Mouse (Mus musculus): ENCODE data around the gene Rapgef5. TPM values are rescaled to one million over a fixed set of nuclear protein-coding genes. Genes with fewer than 3 reads are reported as not detected.

Rapgef5 gene
- total RNA-seq, 1 experiment: 9.9 TPM

GRCm38 (mm10) chr12:117628321-117629093, 112.2 kb downstream of the Rapgef5 start:
- Histone ChIP-seq H3K9ac (ENCODE audit: insufficient read depth, low read depth, low read length, poor library complexity, severe bottlenecking) (no peak overlapping the region), H3K27ac (ENCODE audit: insufficient read depth, low read depth, low read length, poor library complexity, severe bottlenecking) (no peak overlapping the region), H3K9me3 (ENCODE audit: control insufficient read depth, insufficient read depth, low read depth, low read length) (no peaks in the 10 kb centered on the region), H3K36me3 (ENCODE audit: control insufficient read depth, insufficient read depth, low read length, poor library complexity, severe bottlenecking) (no peaks in the 10 kb centered on the region), H3K4me3 (ENCODE audit: insufficient read depth in 1 of 2, low read depth in 1 of 2, low read length in 2 of 2, poor library complexity in 1 of 2, severe bottlenecking in 1 of 2) (no peak overlapping the region), H3K4me1 (ENCODE audit: control insufficient read depth in 2 of 2, insufficient read depth in 2 of 2, low read length in 2 of 2, poor library complexity in 1 of 2) (no peaks in the 10 kb centered on the region; a peak in 1 of 4 replicates)
- in situ Hi-C loops (cut with MboI; ENCODE audit: low sequenced_read_pairs in 2 of 2, unreplicated experiment in 2 of 2): no loop called here
- TF ChIP-seq MAFK (IDR thresholded peaks at IDR 0.05; ENCODE audit: insufficient read depth, low read depth, low read length) (no peak), ZNF384 (IDR thresholded peaks at IDR 0.05; ENCODE audit: low read depth, low read length) (no peak), HCFC1 (IDR thresholded peaks at IDR 0.05; ENCODE audit: borderline replicate concordance, insufficient read depth, low read length) (no peak), ZC3H11A (IDR thresholded peaks at IDR 0.05; ENCODE audit: borderline replicate concordance, low read depth, low read length) (no peak), CHD2 (IDR thresholded peaks at IDR 0.05; ENCODE audit: low read depth, low read length) (no peak)
- DNase-seq (ENCODE audit: low read depth, low spot score): no peak

- Histone ChIP-seq H3K9ac (ENCODE audit: insufficient read depth, low read depth, low read length, poor library complexity, severe bottlenecking) (no peak overlapping the region), H3K4me3 (ENCODE audit: insufficient read depth in 1 of 2, low read depth in 1 of 2, low read length in 2 of 2, poor library complexity in 1 of 2, severe bottlenecking in 1 of 2) (no peak overlapping the region), H3K4me1 (ENCODE audit: control insufficient read depth in 2 of 2, insufficient read depth in 2 of 2, low read length in 2 of 2, poor library complexity in 1 of 2) (no peaks in the 10 kb centered on the region; a peak in 1 of 4 replicates), H3K27ac (ENCODE audit: insufficient read depth, low read depth, low read length, poor library complexity, severe bottlenecking) (no peak overlapping the region), H3K9me3 (ENCODE audit: control insufficient read depth, insufficient read depth, low read depth, low read length) (no peaks in the 10 kb centered on the region), H3K36me3 (ENCODE audit: control insufficient read depth, insufficient read depth, low read length, poor library complexity, severe bottlenecking) (no peaks in the 10 kb centered on the region)
- in situ Hi-C loops (cut with MboI; ENCODE audit: low sequenced_read_pairs in 2 of 2, unreplicated experiment in 2 of 2): no loop called here
- TF ChIP-seq CHD2 (IDR thresholded peaks at IDR 0.05; ENCODE audit: low read depth, low read length) (no peak), ZC3H11A (IDR thresholded peaks at IDR 0.05; ENCODE audit: borderline replicate concordance, low read depth, low read length) (no peak), MAFK (IDR thresholded peaks at IDR 0.05; ENCODE audit: insufficient read depth, low read depth, low read length) (no peak), ZNF384 (IDR thresholded peaks at IDR 0.05; ENCODE audit: low read depth, low read length) (no peak), HCFC1 (IDR thresholded peaks at IDR 0.05; ENCODE audit: borderline replicate concordance, insufficient read depth, low read length) (no peak)
- DNase-seq (ENCODE audit: low read depth, low spot score): no peak
These were observed 115.9 kb downstream of the Rapgef5 start for GRCm38 (mm10) chr12:117632133-117632532.

GRCm38 (mm10) chr12:117636139-117636772, 120.0 kb downstream of the Rapgef5 start:
- Histone ChIP-seq H3K36me3 (ENCODE audit: control insufficient read depth, insufficient read depth, low read length, poor library complexity, severe bottlenecking) (no peaks in the 10 kb centered on the region), H3K9me3 (ENCODE audit: control insufficient read depth, insufficient read depth, low read depth, low read length) (no peaks in the 10 kb centered on the region), H3K4me3 (ENCODE audit: insufficient read depth in 1 of 2, low read depth in 1 of 2, low read length in 2 of 2, poor library complexity in 1 of 2, severe bottlenecking in 1 of 2) (no peak overlapping the region), H3K4me1 (ENCODE audit: control insufficient read depth in 2 of 2, insufficient read depth in 2 of 2, low read length in 2 of 2, poor library complexity in 1 of 2) (no peaks in the 10 kb centered on the region; a peak in 1 of 4 replicates), H3K27ac (ENCODE audit: insufficient read depth, low read depth, low read length, poor library complexity, severe bottlenecking) (no peak overlapping the region), H3K9ac (ENCODE audit: insufficient read depth, low read depth, low read length, poor library complexity, severe bottlenecking) (no peak overlapping the region)
- in situ Hi-C loops (cut with MboI; ENCODE audit: low sequenced_read_pairs in 2 of 2, unreplicated experiment in 2 of 2): no loop called here
- no peak for DNase-seq (ENCODE audit: low read depth, low spot score)
- TF ChIP-seq ZNF384 (IDR thresholded peaks at IDR 0.05; ENCODE audit: low read depth, low read length) (no peak), HCFC1 (IDR thresholded peaks at IDR 0.05; ENCODE audit: borderline replicate concordance, insufficient read depth, low read length) (no peak), ZC3H11A (IDR thresholded peaks at IDR 0.05; ENCODE audit: borderline replicate concordance, low read depth, low read length) (no peak), CHD2 (IDR thresholded peaks at IDR 0.05; ENCODE audit: low read depth, low read length) (no peak), MAFK (IDR thresholded peaks at IDR 0.05; ENCODE audit: insufficient read depth, low read depth, low read length) (no peak)

GRCm38 (mm10) chr12:117636969-117637368, 120.7 kb downstream of the Rapgef5 start:
- H3K27ac ChIP-seq (ENCODE audit: insufficient read depth, low read depth, low read length, poor library complexity, severe bottlenecking): no peak overlapping the region
- H3K9ac ChIP-seq (ENCODE audit: insufficient read depth, low read depth, low read length, poor library complexity, severe bottlenecking): no peak overlapping the region
- no peaks in the 10 kb centered on the region; a peak in 1 of 4 replicates for H3K4me1 ChIP-seq (ENCODE audit: control insufficient read depth in 2 of 2, insufficient read depth in 2 of 2, low read length in 2 of 2, poor library complexity in 1 of 2)
- in situ Hi-C loops (cut with MboI; ENCODE audit: low sequenced_read_pairs in 2 of 2, unreplicated experiment in 2 of 2): no loop called here
- H3K4me3 ChIP-seq (ENCODE audit: insufficient read depth in 1 of 2, low read depth in 1 of 2, low read length in 2 of 2, poor library complexity in 1 of 2, severe bottlenecking in 1 of 2): no peak overlapping the region
- no peaks in the 10 kb centered on the region for H3K36me3 ChIP-seq (ENCODE audit: control insufficient read depth, insufficient read depth, low read length, poor library complexity, severe bottlenecking)
- no peaks in the 10 kb centered on the region for H3K9me3 ChIP-seq (ENCODE audit: control insufficient read depth, insufficient read depth, low read depth, low read length)
- no peak for TF ChIP-seq HCFC1 (IDR thresholded peaks at IDR 0.05; ENCODE audit: borderline replicate concordance, insufficient read depth, low read length)
- no peak for TF ChIP-seq ZC3H11A (IDR thresholded peaks at IDR 0.05; ENCODE audit: borderline replicate concordance, low read depth, low read length)
- TF ChIP-seq CHD2 (IDR thresholded peaks at IDR 0.05; ENCODE audit: low read depth, low read length): no peak
- TF ChIP-seq ZNF384 (IDR thresholded peaks at IDR 0.05; ENCODE audit: low read depth, low read length): no peak
- TF ChIP-seq MAFK (IDR thresholded peaks at IDR 0.05; ENCODE audit: insufficient read depth, low read depth, low read length): no peak
- no peak for DNase-seq (ENCODE audit: low read depth, low spot score)
